Mouse (Mus musculus): Measurements from ENCODE around the gene Vangl1.

DNA sequence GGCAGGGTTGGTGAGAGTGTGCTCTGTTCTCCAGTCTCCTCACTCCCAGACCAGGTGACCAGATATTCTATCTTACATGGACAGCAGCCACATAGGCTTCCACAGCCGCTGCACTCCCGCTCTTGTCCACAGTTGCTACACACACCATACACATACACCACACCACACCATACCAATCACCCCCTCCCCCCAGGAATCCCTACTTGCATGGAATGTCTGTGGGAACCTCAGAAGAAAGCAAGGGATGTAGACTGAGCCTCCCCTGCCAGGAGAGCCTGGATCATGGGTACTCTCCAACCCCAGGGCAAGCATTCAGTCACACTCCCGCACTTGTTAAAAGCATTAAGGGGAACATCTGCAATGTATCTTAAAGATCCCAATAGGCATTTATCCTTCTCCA is 48.4 kb upstream of the Vangl1 start:
- no peak for TF ChIP-seq POLR2A (IDR thresholded peaks at IDR 0.05; ENCODE audit: control insufficient read depth, extremely low read depth, insufficient read depth, low read length, poor library complexity)
- no peak for TF ChIP-seq CTCF (IDR thresholded peaks at IDR 0.05; ENCODE audit: borderline replicate concordance, control insufficient read depth, extremely low read depth, insufficient read depth, low read length, poor library complexity)
